Mouse (Mus musculus) midbrain, postnatal 0 days (tissue): ENCODE measurements at regions not wholly inside any gene's neighbourhood (a gene's known extent, or its start where the extent isn't known, plus 50 kb on each side); places are given as distances from the start of the nearest gene placed in this dataset.

Source experiments
- ATAC-seq: fragments of 200-750 bp; cut with Nextera tagmentation; 2 replicates; pipeline ENCODE4 v1.8.0; 2017; ENCODE audit warnings: moderate number of reproducible peaks, mild to moderate bottlenecking, moderate TSS enrichment, moderate library complexity; ENCODE audit not compliant: low FRiP score
- DNase-seq: peaks from one replicate; pipeline ENCODE4 v3.0.0-alpha.2; 2015; ENCODE audit warnings: low spot score
- H3K27ac ChIP-seq: fragments of 300-500 bp; sonication (generic); 2 replicates; pipeline ENCODE4 v1.5.1; 2014; ENCODE audit warnings: low read depth, mild to moderate bottlenecking, low read length, mixed read lengths
- H3K27me3 ChIP-seq: fragments of 300-500 bp; sonication (generic); 2 replicates; pipeline ENCODE4 v1.6.1; 2014; ENCODE audit warnings: low read length, control low read depth, mixed read lengths; ENCODE audit not compliant: insufficient read depth
- H3K36me3 ChIP-seq: fragments of 300-500 bp; sonication (generic); 2 replicates; pipeline ENCODE4 v1.6.1; 2014; ENCODE audit warnings: low read length, control low read depth, mixed read lengths; ENCODE audit not compliant: insufficient read depth
- H3K4me1 ChIP-seq: fragments of 300-500 bp; sonication (generic); 2 replicates; pipeline ENCODE4 v1.6.1; 2014; ENCODE audit warnings: mild to moderate bottlenecking, control low read depth, antibody characterized with exemption, low read length, mixed read lengths; ENCODE audit not compliant: insufficient read depth
- H3K4me2 ChIP-seq: fragments of 300-500 bp; sonication (generic); 2 replicates; pipeline ENCODE4 v1.6.1; 2014; ENCODE audit warnings: low read depth, mild to moderate bottlenecking, low read length, mixed read lengths; ENCODE audit not compliant: poor library complexity, severe bottlenecking
- H3K4me3 ChIP-seq: fragments of 300-500 bp; sonication (generic); 2 replicates; pipeline ENCODE4 v1.5.1; 2014; ENCODE audit warnings: low read depth, mild to moderate bottlenecking, low read length, moderate library complexity
- H3K9ac ChIP-seq: fragments of 300-500 bp; sonication (generic); replicated peaks from 2 replicates; pipeline ENCODE4 v1.6.1; 2014; ENCODE audit warnings: mild to moderate bottlenecking, low read length, moderate library complexity, mixed read lengths; ENCODE audit not compliant: poor library complexity, severe bottlenecking
- H3K9me3 ChIP-seq: fragments of 300-500 bp; sonication (generic); 2 replicates; pipeline ENCODE4 v1.6.1; 2016; ENCODE audit warnings: low read length, control low read depth
- CTCF ChIP-seq: IDR thresholded peaks from 2 replicates; pipeline ENCODE4 v1.5.1; 2016; ENCODE audit warnings: antibody characterized with exemption, mild to moderate bottlenecking
- WGBS: fragments of 180-500 bp; shearing (Covaris S2); extraction: QIAGEN DNeasy Blood & Tissue Kit; methylation state at CpG from one replicate; pipeline ENCODE4 v1.1.7; 2014; 5-methylcytosine and 5-hydroxymethylcytosine counted together

DNA sequence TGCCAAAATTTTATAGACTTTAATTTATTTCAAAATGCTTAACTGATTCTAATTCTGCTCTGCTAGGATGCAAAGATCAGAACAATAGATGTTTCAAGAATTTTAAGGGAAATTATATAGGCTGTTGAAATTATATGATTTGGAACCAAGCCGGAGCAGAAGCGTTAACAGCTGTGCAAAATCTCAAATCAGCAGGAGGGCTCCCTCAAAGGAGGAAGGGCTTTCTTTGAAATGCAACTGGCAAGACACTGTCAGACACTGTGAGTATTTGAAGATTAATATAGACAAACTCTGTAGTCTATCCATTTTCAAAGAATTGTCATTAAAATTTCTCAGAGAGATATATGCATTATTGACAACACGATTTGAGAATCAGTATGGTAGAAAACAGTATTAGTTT lies 389.9 kb upstream of the Grin3a start:
- no peak for TF ChIP-seq CTCF
- 44% methylated on average over 3 of the region's 3 CpGs for WGBS
- Histone ChIP-seq H3K4me2 (no peak overlapping the region), H3K9me3 (no peaks in the 10 kb centered on the region), H3K4me1 (no peaks in the 10 kb centered on the region), H3K27ac (no peak overlapping the region), H3K27me3 (no peaks in the 10 kb centered on the region), H3K36me3 (no peaks in the 10 kb centered on the region), H3K4me3 (no peak overlapping the region), H3K9ac (no peak overlapping the region)
- peak; percentile 9 for DNase-seq
- no peak for ATAC-seq

DNA sequence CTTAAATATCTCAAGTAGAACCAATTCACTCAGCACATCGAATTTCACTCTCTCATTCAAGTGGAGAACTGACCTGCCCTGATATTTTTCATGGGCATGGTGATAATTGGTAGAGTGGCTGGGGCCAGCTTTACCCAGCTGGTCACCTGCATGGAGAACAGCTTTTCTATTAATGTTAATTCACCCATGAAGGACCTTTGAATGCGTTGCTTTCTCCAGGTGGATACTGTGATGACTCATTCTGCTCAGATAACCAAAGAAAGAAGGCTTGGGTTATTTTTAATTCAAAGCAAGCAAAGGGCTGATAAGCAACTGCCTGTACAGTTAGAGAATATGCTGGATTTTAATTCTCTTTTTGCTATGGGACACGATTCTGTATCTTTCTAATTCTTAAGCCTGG lies 357.8 kb upstream of the Grin3a start:
- Histone ChIP-seq H3K9ac (no peak overlapping the region), H3K27ac (no peak overlapping the region), H3K9me3 (no peaks in the 10 kb centered on the region), H3K4me2 (no peak overlapping the region), H3K4me3 (no peak overlapping the region), H3K4me1 (no peaks in the 10 kb centered on the region), H3K27me3 (no peaks in the 10 kb centered on the region), H3K36me3 (no peaks in the 10 kb centered on the region)
- ATAC-seq (no peak), DNase-seq (no peak)
- WGBS: 57% methylated on average over 3 of the region's 3 CpGs
- no peak for TF ChIP-seq CTCF

DNA sequence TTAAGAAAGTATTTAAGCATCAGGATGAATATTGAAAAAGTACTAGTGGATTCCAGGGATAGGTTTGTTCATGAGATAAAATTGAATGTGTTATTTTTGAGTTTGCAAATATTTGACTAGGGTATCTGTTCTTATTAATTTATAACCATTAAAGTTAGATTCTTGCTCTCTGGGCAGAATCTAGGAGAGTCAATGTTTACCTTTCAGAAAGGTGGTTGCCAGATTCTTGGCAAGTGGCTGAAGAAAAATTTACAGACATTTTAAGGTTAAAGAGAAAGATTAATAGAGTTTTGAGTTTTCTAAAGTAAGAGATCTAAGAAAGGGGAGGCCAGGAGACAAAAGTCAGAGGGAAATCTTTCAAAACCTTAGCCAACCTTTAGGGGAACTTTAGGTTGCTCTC lies 331.7 kb upstream of the Grin3a start:
- Histone ChIP-seq H3K27me3 (no peaks in the 10 kb centered on the region), H3K4me2 (no peak overlapping the region), H3K4me3 (no peak overlapping the region), H3K36me3 (no peaks in the 10 kb centered on the region), H3K9ac (no peak overlapping the region), H3K4me1 (no peaks in the 10 kb centered on the region), H3K27ac (no peak overlapping the region), H3K9me3 (no peaks in the 10 kb centered on the region)
- no peak for TF ChIP-seq CTCF
- ATAC-seq (no peak), DNase-seq (no peak)

DNA sequence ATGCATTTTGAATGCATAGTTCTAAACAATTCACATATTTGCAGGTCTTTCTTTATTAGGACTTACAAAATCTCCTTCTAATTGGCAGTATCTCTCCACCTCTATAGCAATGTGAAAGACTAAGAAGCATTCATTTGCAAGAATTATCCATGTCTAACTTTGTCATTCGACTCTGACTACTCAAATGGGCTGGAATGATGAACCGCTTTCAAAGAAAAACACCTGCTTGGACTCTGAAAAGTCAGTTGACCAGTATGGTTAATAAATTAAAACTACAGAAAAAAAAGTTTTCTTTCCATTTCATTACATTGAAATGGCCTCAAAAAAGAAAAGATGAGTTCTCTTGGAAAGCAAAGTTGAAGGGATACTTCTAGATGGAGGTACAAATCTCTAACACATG lies 331.1 kb upstream of the Grin3a start:
- ATAC-seq (no peak), DNase-seq (no peak)
- Histone ChIP-seq H3K4me3 (no peak overlapping the region), H3K9me3 (no peaks in the 10 kb centered on the region), H3K9ac (no peak overlapping the region), H3K4me1 (no peaks in the 10 kb centered on the region), H3K27me3 (no peaks in the 10 kb centered on the region), H3K27ac (no peak overlapping the region), H3K4me2 (no peak overlapping the region), H3K36me3 (no peaks in the 10 kb centered on the region)
- 85% methylated on average over 2 of the region's 2 CpGs for WGBS
- TF ChIP-seq CTCF: no peak

DNA sequence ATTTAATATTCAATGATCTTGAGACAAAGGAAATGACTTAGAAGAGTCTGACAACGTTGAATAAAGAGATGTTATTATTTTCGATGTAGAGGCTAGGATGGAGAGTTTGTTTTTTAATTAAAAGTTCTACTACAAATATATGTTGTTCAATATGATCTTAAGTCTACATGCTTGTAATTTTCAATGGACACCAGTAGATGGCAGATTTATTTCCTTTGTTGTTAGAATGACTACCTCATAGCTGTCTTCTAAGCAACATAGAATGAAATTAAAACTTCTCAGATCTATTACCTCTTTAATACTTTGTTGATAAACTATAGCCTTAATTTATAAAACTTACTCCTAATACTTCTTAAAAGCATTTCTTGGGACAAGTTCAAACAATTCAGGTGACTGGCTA lies 315.3 kb upstream of the Grin3a start:
- peak; percentile 16 for DNase-seq
- no peak overlapping the region for H3K27ac ChIP-seq
- H3K9ac ChIP-seq: no peak overlapping the region
- H3K36me3 ChIP-seq: no peaks in the 10 kb centered on the region
- H3K4me3 ChIP-seq: no peak overlapping the region
- ATAC-seq: no peak
- no peak overlapping the region for H3K4me2 ChIP-seq
- peak; percentile 29 for TF ChIP-seq CTCF
- H3K9me3 ChIP-seq: no peaks in the 10 kb centered on the region
- H3K4me1 ChIP-seq: no peaks in the 10 kb centered on the region
- 64% methylated on average over 2 of the region's 2 CpGs for WGBS
- H3K27me3 ChIP-seq: no peaks in the 10 kb centered on the region

DNA sequence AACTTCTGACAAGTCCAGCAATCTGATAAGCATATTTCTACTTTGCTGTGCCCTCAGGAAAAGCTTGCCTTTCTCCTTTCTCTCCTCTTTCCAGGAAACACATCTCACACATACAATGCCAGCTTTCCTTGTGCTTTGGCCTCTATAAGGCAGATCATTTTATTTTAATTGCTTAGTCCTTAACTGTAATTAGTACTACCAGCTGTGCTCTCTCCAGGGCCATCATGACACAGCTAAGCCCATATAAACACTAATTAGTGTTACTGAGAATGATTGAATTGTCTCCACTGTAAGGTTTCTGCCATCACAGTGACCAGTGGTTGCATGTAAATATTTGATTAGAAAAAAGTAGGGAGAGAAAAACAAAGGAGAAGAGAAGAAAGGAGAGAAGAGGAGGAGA lies 300.4 kb upstream of the Grin3a start:
- Histone ChIP-seq H3K4me1 (no peaks in the 10 kb centered on the region), H3K9ac (no peak overlapping the region), H3K27ac (no peak overlapping the region), H3K9me3 (no peaks in the 10 kb centered on the region), H3K36me3 (no peaks in the 10 kb centered on the region), H3K27me3 (no peaks in the 10 kb centered on the region), H3K4me3 (no peak overlapping the region), H3K4me2 (no peak overlapping the region)
- ATAC-seq (no peak), DNase-seq (peak; percentile 5)
- TF ChIP-seq CTCF: no peak

DNA sequence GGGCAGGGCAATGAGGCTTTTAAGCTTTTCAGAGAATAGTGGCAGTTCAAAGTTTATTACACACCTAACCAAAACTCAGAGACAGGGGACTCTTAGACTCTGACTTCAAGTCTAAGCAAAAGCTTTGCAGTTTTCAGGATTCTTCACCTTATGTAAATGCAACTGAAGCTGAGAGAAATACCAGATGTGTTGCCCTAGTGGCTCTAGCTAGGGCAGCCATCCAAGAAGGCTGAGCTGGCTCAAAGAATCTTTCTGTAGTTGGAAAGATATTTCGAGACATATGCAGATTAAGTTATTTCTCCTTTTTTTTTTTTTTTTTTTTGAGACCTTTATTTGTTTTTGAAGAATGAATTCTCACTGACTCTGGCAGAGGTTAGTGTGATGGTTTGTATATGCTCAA lies 284.7 kb upstream of the Grin3a start:
- Histone ChIP-seq H3K4me1 (no peaks in the 10 kb centered on the region), H3K4me2 (no peak overlapping the region), H3K27me3 (no peaks in the 10 kb centered on the region), H3K9me3 (no peaks in the 10 kb centered on the region), H3K4me3 (no peak overlapping the region), H3K27ac (no peak overlapping the region), H3K9ac (no peak overlapping the region), H3K36me3 (no peaks in the 10 kb centered on the region)
- no peak for DNase-seq
- WGBS: 48% methylated on average over 1 of the region's 1 CpGs
- ATAC-seq: no peak
- no peak for TF ChIP-seq CTCF
